Mouse (Mus musculus): ENCODE data around the gene Kif6. TPM values are rescaled to one million over a fixed set of nuclear protein-coding genes. Genes with fewer than 3 reads are reported as not detected.

The Kif6 gene
- polyA plus RNA-seq, 1 experiment from 2014 or later, result 1.9 TPM

GRCm38 (mm10) chr17:49737217-49737774 is 122.4 kb downstream of the Kif6 start:
- H3K27ac ChIP-seq (replicated peaks in 1 of 2; ENCODE audit: control insufficient read depth in 1 of 2, insufficient read depth in 1 of 2, low read depth in 2 of 2, low read length in 2 of 2), result no peak overlapping the region
- H3K9ac ChIP-seq (ENCODE audit: low read length), result no peak overlapping the region
- 93% methylated on average over 6 of the region's 6 CpGs for WGBS
- H3K9me3 ChIP-seq (ENCODE audit: control insufficient read depth, low read length), result no peaks in the 10 kb centered on the region
- no peaks in the 10 kb centered on the region for H3K36me3 ChIP-seq (ENCODE audit: control insufficient read depth, insufficient read depth, low read length)
- no peak overlapping the region for H3K4me3 ChIP-seq (ENCODE audit: control insufficient read depth in 1 of 2, insufficient read depth in 1 of 2, low read depth in 1 of 2, low read length in 2 of 2)
- peaks cover 2 to 10% of the 10 kb centered on the region in 2 experiments; a peak in 2 of 4 replicates for H3K4me1 ChIP-seq (ENCODE audit: control insufficient read depth in 2 of 2, insufficient read depth in 2 of 2, low read length in 2 of 2)
- H3K27me3 ChIP-seq (ENCODE audit: control insufficient read depth, insufficient read depth, low read length), result no peaks in the 10 kb centered on the region
- no peak overlapping the region for H3K4me2 ChIP-seq (ENCODE audit: low read length)
- no peak for ATAC-seq (ENCODE audit: insufficient number of reproducible peaks, insufficient read depth, low FRiP score, low read depth)

- WGBS, result 35% methylated on average over 11 of the region's 11 CpGs
- H3K4me2 ChIP-seq (ENCODE audit: low read length), result no peak overlapping the region
- H3K27ac ChIP-seq (replicated peaks in 1 of 2; ENCODE audit: control insufficient read depth in 1 of 2, insufficient read depth in 1 of 2, low read depth in 2 of 2, low read length in 2 of 2), result peak overlapping the region in 1 of 2 experiments; percentile 19; a peak in 1 of 4 replicates
- no peak for ATAC-seq (ENCODE audit: insufficient number of reproducible peaks, insufficient read depth, low FRiP score, low read depth)
- H3K9ac ChIP-seq (ENCODE audit: low read length), result no peak overlapping the region
- H3K36me3 ChIP-seq (ENCODE audit: control insufficient read depth, insufficient read depth, low read length), result no peaks in the 10 kb centered on the region
- no peaks in the 10 kb centered on the region for H3K9me3 ChIP-seq (ENCODE audit: control insufficient read depth, low read length)
- H3K27me3 ChIP-seq (ENCODE audit: control insufficient read depth, insufficient read depth, low read length), result no peaks in the 10 kb centered on the region
- H3K4me3 ChIP-seq (ENCODE audit: control insufficient read depth in 1 of 2, insufficient read depth in 1 of 2, low read depth in 1 of 2, low read length in 2 of 2), result no peak overlapping the region
- peaks cover 2 to 10% of the 10 kb centered on the region in 2 experiments; a peak in 2 of 4 replicates for H3K4me1 ChIP-seq (ENCODE audit: control insufficient read depth in 2 of 2, insufficient read depth in 2 of 2, low read length in 2 of 2)
These were observed 123.4 kb downstream of the Kif6 start for GRCm38 (mm10) chr17:49738351-49738750.

- Histone ChIP-seq H3K27ac (replicated peaks in 1 of 2; ENCODE audit: control insufficient read depth in 1 of 2, insufficient read depth in 1 of 2, low read depth in 2 of 2, low read length in 2 of 2) (no peak overlapping the region), H3K4me3 (ENCODE audit: control insufficient read depth in 1 of 2, insufficient read depth in 1 of 2, low read depth in 1 of 2, low read length in 2 of 2) (no peak overlapping the region), H3K27me3 (ENCODE audit: control insufficient read depth, insufficient read depth, low read length) (no peaks in the 10 kb centered on the region), H3K36me3 (ENCODE audit: control insufficient read depth, insufficient read depth, low read length) (no peaks in the 10 kb centered on the region), H3K4me1 (ENCODE audit: control insufficient read depth in 2 of 2, insufficient read depth in 2 of 2, low read length in 2 of 2) (peaks cover 2 to 10% of the 10 kb centered on the region in 2 experiments; a peak in 2 of 4 replicates), H3K9me3 (ENCODE audit: control insufficient read depth, low read length) (no peaks in the 10 kb centered on the region), H3K9ac (ENCODE audit: low read length) (no peak overlapping the region), H3K4me2 (ENCODE audit: low read length) (no peak overlapping the region)
- whole genome bisulfite sequencing, result 75% methylated on average over 9 of the region's 9 CpGs
- no peak for ATAC-seq (ENCODE audit: insufficient number of reproducible peaks, insufficient read depth, low FRiP score, low read depth)
These were observed 125.2 kb downstream of the Kif6 start for GRCm38 (mm10) chr17:49739896-49740679.

DNA sequence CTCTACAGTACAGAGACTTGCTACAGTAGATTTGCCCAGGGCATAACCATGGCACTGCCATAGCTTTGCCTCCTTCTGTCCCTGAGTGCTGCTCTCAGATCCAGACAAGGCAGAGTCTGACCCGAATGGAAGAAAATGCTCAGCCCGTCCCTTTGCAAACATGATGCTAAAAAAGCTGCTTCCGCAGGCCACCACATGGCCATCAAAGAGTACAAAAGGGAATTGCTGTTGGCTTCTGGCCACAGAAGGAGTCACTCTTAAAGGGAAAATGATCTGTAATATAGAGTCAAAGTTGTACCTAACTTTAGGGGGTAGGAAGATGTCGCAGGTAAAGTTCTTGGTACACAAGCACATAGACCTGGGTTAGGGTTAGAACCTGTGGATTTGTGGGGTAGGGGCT is 126.2 kb downstream of the Kif6 start:
- Histone ChIP-seq H3K9me3 (ENCODE audit: control insufficient read depth, low read length) (no peaks in the 10 kb centered on the region), H3K9ac (ENCODE audit: low read length) (no peak overlapping the region), H3K4me2 (ENCODE audit: low read length) (no peak overlapping the region), H3K36me3 (ENCODE audit: control insufficient read depth, insufficient read depth, low read length) (no peaks in the 10 kb centered on the region), H3K27me3 (ENCODE audit: control insufficient read depth, insufficient read depth, low read length) (no peaks in the 10 kb centered on the region), H3K4me3 (ENCODE audit: control insufficient read depth in 1 of 2, insufficient read depth in 1 of 2, low read depth in 1 of 2, low read length in 2 of 2) (no peak overlapping the region), H3K27ac (replicated peaks in 1 of 2; ENCODE audit: control insufficient read depth in 1 of 2, insufficient read depth in 1 of 2, low read depth in 2 of 2, low read length in 2 of 2) (no peak overlapping the region), H3K4me1 (ENCODE audit: control insufficient read depth in 2 of 2, insufficient read depth in 2 of 2, low read length in 2 of 2) (peaks cover 2 to 10% of the 10 kb centered on the region in 2 experiments; a peak in 2 of 4 replicates)
- no peak for ATAC-seq (ENCODE audit: insufficient number of reproducible peaks, insufficient read depth, low FRiP score, low read depth)
- WGBS, result 80% methylated on average over 4 of the region's 4 CpGs

DNA sequence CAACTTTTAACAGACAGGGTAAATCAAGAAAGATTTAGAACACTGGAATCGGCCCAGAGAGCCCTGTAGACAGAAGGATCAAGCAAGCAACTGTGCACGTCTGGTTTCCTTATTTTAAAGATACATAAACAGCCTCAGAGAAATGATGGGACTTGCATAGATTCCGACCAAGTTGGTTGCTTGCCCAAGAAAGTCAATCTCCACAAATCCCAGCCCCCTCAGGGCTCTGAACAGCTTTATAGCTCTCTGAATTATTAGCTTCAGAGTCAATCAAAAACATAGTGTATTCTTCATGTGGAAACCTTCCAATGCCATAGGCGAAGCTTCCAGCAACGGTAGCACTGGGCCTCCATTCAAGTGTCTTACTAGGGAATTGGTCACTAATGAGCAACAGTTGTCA is 127.0 kb downstream of the Kif6 start:
- ATAC-seq (ENCODE audit: insufficient number of reproducible peaks, insufficient read depth, low FRiP score, low read depth), result no peak
- Histone ChIP-seq H3K9me3 (ENCODE audit: control insufficient read depth, low read length) (0 out of 2 replicates have a peak, but pooled peaks cover 2% of the 10 kb centered on the region), H3K27me3 (ENCODE audit: control insufficient read depth, insufficient read depth, low read length) (no peaks in the 10 kb centered on the region), H3K4me1 (ENCODE audit: control insufficient read depth in 2 of 2, insufficient read depth in 2 of 2, low read length in 2 of 2) (peaks cover 2 to 10% of the 10 kb centered on the region in 2 experiments; a peak in 2 of 4 replicates), H3K36me3 (ENCODE audit: control insufficient read depth, insufficient read depth, low read length) (no peaks in the 10 kb centered on the region), H3K27ac (replicated peaks in 1 of 2; ENCODE audit: control insufficient read depth in 1 of 2, insufficient read depth in 1 of 2, low read depth in 2 of 2, low read length in 2 of 2) (no peak overlapping the region), H3K4me2 (ENCODE audit: low read length) (no peak overlapping the region), H3K9ac (ENCODE audit: low read length) (no peak overlapping the region), H3K4me3 (ENCODE audit: control insufficient read depth in 1 of 2, insufficient read depth in 1 of 2, low read depth in 1 of 2, low read length in 2 of 2) (no peak overlapping the region)
- 79% methylated on average over 5 of the region's 5 CpGs for WGBS

- no peak overlapping the region for H3K27ac ChIP-seq (replicated peaks in 1 of 2; ENCODE audit: control insufficient read depth in 1 of 2, insufficient read depth in 1 of 2, low read depth in 2 of 2, low read length in 2 of 2)
These were observed 128.9 kb downstream of the Kif6 start for GRCm38 (mm10) chr17:49743580-49744463.

DNA sequence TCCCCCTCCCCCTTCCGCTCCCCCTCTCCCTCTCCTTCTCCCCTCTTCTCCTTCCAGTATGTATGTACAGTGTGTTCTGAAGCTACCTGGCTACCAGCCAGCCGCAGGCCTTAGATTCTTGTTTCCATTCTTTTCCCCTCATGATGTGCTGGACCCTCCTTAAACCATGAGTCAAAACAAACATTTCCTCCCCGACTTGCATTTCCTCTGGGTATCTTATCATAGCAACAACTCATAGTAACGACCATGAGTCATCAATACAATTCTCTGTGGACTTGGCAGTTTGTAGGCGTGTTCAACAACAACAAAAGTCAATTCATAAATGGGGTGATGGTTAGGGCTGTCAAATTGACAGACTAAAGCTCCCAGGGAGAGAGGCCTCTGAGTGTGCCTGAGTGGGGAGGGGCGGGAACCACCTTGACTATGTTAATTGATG is 136.0 kb downstream of the Kif6 start:
- 47% methylated on average over 6 of the region's 6 CpGs for WGBS
- Histone ChIP-seq H3K27ac (replicated peaks in 1 of 2; ENCODE audit: control insufficient read depth in 1 of 2, insufficient read depth in 1 of 2, low read depth in 2 of 2, low read length in 2 of 2) (no peak overlapping the region), H3K9ac (ENCODE audit: low read length) (no peak overlapping the region), H3K4me2 (ENCODE audit: low read length) (no peak overlapping the region), H3K4me3 (ENCODE audit: control insufficient read depth in 1 of 2, insufficient read depth in 1 of 2, low read depth in 1 of 2, low read length in 2 of 2) (no peak overlapping the region), H3K4me1 (ENCODE audit: control insufficient read depth in 2 of 2, insufficient read depth in 2 of 2, low read length in 2 of 2) (no peaks in the 10 kb centered on the region), H3K9me3 (ENCODE audit: control insufficient read depth, low read length) (peaks cover 10% of the 10 kb centered on the region; the same call in 1 of the 2 replicates), H3K36me3 (ENCODE audit: control insufficient read depth, insufficient read depth, low read length) (no peaks in the 10 kb centered on the region), H3K27me3 (ENCODE audit: control insufficient read depth, insufficient read depth, low read length) (no peaks in the 10 kb centered on the region)
- no peak for ATAC-seq (ENCODE audit: insufficient number of reproducible peaks, insufficient read depth, low FRiP score, low read depth)

More at GRCm38 (mm10) chr17:49743580-49744463, 128.9 kb downstream of the Kif6 start:
- H3K4me1 ChIP-seq (ENCODE audit: control insufficient read depth in 2 of 2, insufficient read depth in 2 of 2, low read length in 2 of 2), result 0 out of 4 replicates have a peak, but pooled peaks cover 0 to 2% of the 10 kb centered on the region in 2 experiments
- 78% methylated on average over 14 of the region's 14 CpGs for WGBS
- H3K27me3 ChIP-seq (ENCODE audit: control insufficient read depth, insufficient read depth, low read length), result no peaks in the 10 kb centered on the region
- H3K36me3 ChIP-seq (ENCODE audit: control insufficient read depth, insufficient read depth, low read length), result no peaks in the 10 kb centered on the region
- 0 out of 2 replicates have a peak, but pooled peaks cover 4% of the 10 kb centered on the region for H3K9me3 ChIP-seq (ENCODE audit: control insufficient read depth, low read length)
- H3K9ac ChIP-seq (ENCODE audit: low read length), result no peak overlapping the region
- H3K4me2 ChIP-seq (ENCODE audit: low read length), result no peak overlapping the region
- no peak overlapping the region for H3K4me3 ChIP-seq (ENCODE audit: control insufficient read depth in 1 of 2, insufficient read depth in 1 of 2, low read depth in 1 of 2, low read length in 2 of 2)
- ATAC-seq (ENCODE audit: insufficient number of reproducible peaks, insufficient read depth, low FRiP score, low read depth), result no peak

Data from heart, embryonic 14.5 days (tissue).